Mouse (Mus musculus) urinary bladder, postnatal 14 days (tissue): ENCODE data around the gene Gm11127.
A peak's percentile ranks its signal among the peaks of the same experiment; 100 is the strongest.
"Not testable (repeated sequence)": the region's sequence is repeated elsewhere in the genome, so short reads cannot be mapped to it uniquely, and the experiment has no call there.

Experiments used
- DNase-seq: peaks from one replicate; pipeline ENCODE4 v3.0.0; 2021; ENCODE audit warnings: low spot score

The Gm11127 gene

DNA sequence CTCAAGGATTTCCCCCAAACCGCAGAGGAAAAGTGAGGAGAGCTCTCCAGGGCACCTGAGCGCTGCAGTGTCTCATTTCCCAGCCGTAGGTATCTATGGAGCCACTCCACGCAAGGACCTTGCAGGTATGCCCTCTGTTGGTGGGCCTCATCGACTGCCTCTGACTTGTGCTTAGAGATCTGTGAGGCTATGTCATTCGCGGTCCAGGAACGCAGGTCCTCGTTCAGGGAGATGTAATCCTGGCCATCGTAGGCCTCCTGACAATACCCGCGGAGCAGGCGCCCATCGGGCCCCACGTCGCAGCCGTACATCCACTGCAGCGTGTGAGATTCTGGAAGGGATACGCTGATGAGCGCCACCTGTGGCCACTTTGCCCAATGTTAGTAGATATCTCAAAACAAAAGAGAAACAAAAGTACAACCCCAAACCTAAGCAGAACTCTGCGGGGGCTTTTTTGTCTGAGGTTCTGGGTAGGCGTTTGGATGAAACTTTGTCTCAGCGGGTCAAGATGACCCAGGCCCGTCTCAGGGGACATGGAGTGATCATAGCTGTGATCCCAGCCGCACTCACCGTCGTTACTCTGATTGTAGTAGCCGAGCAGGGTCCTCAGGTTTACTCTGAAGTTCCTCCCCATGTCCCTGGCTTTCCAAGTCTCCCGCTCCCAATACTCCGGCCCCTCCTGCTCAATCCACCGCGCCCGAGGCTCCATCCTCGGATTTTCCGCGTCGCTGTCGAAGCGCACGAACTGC is 26.4 kb downstream of the Gm11127 start:
- DNase-seq, result peak; percentile 46

DNA sequence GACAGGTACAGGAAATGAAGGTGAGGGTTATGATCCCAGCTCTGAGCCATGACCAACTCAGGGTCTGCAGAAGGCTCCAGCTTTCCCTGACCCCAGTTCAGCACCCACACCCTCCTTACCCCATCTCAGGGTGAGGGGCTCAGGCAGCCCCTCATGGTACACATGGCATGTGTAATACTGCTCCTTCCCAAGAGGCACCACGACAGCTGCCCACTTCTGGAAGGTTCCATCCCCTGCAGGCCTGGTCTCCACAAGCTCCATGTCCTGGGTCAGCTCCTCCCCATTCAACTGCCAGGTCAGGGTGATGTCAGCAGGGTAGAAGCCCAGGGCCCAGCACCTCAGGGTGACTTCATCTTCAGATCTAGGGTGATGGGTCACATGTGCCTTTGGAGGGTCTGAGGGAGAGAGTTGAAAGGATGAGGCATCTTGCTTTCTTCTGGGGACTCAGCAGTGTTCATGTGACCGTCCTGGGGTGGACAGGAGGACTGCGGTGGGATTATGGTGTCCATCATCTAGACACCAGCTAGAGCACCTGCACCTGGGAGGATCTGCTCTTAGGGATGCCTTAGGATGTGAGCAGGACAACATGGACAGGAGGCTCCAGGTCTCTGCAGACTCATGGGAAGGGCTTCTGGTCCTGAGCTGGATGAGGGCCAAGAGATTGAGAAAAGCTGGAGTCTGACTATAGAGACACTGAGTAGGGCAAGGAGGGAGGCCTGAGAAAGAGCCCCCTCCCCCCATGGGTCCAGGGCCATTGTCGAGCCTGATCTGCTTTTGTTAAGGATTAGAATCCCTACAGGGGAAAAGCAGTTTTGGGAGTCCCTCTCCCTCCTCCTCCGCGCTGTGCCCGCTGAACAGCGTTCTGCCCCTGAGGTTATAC is 27.2 kb downstream of the Gm11127 start:
- not testable (repeated sequence) for DNase-seq

DNA sequence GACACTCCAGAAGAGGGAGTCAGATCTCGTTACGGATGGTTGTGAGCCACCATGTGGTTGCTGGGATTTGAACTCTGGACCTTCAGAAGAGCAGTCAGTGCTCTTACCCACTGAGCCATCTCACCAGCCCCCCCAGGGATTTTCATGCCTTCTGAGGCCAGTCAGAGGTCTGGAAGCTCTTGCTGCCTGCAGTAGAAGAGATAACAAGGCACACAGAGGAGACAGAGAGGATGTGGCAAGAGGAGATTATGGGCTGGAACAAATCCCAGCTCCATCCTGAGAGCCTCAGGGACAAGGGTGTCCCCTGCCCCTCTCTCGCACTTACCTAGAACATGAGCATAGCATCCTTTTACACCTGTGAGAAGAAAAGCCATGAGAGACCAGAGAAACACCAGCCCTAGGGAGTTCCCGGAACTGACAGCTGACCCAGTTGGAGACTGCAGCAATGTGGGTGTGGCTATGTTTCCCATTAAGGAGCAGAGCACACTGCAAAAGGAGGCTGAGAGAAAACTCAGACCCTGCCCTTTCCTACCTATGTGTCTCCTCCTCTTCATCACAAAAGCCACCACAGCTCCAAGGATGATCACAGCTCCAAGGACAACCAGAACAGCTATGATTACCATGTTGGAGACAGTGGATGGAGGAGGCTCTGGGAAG is 28.0 kb downstream of the Gm11127 start:
- not testable (repeated sequence) for DNase-seq

DNA sequence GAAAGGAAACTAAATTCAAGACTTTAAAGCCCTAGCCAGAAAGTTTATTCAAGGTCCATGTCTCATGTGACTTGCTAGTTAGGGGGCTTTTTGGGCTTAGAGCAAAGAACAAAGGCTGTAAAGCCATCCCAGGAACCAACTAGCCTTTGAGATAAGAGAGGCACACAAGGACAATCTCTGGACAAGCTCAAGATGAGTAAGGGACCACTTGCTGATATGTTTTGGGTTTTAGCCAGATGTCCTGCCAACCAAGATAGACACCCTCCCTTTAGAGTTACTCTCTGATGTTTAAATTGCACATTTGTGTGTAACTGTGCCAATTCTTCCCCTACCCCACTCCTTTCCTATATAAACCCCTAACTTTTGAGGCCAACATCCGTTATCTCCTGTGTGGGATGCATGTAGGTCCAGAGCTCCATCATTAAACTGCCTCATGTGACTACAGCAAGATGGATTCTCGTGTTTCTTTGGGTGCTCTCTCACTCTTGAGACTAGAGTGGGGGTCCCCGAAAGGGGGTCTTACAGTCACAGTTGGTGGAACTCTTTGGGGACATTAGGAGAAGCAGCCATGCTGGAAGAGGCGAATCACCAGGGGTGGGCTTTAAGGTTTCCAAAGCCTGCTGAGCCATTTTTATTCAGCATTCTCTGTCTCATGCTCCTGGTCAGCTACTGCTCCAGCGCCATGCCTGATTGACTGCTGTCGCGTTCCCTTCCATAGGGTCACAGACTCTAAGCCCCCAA is 29.1 kb downstream of the Gm11127 start:
- no peak for DNase-seq

DNA sequence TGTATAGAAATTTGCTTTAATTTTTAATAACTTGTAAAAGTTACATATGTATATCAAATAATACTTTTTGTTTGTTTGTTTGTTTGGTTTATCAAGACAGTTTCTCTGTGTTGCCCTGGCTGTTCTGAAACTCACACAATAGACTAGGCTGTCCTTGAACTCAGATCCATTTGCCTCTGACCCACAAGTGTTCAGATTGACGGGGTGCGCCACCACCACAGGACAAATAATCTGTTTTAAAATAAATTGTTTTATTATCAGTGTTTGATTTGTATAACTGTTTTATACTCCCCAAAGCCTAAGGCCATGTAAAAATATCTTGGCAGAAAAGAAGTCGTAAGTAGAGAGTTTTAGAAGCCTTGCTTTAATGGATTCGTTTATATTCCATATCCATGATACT is 30.5 kb downstream of the Gm11127 start:
- no peak for DNase-seq

DNA sequence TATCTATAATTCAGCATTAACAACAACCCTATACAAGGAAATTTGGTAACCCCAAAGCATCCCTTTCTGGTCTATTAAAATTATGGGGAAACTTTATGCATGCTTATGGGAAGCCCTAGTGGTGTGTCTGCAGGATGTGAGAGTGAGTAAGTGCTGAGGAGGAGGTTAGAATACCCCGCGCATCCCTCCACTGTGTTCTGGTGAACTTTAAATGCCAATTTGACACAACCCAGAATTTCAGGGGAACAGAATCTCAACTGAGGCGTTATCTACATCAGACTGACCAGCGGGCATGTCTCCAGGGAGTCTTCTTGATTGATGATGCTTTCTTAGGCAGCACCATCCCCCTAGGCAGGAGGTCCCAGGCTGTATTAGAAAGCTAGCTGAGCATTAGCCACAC is 32.3 kb downstream of the Gm11127 start:
- DNase-seq, result no peak

DNA sequence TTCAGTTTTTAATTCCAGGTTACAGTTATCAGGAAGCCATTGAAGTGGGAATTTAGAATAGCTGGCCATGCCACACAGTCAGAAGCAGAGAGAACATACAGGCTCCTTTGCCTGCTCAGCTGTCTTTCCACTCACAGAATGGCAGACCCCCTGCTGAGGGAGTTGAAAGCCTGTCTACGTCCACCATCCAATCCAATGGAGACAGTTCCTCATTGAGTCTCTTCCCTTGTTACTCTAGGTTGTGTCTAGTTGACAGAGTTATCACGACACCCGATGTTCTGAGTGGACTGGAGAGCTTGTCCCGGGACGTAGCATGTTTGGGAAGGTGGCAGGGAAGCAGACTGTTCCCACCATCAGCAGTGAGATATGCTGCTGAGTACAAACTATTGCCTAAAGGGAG is 33.0 kb downstream of the Gm11127 start:
- no peak for DNase-seq

DNA sequence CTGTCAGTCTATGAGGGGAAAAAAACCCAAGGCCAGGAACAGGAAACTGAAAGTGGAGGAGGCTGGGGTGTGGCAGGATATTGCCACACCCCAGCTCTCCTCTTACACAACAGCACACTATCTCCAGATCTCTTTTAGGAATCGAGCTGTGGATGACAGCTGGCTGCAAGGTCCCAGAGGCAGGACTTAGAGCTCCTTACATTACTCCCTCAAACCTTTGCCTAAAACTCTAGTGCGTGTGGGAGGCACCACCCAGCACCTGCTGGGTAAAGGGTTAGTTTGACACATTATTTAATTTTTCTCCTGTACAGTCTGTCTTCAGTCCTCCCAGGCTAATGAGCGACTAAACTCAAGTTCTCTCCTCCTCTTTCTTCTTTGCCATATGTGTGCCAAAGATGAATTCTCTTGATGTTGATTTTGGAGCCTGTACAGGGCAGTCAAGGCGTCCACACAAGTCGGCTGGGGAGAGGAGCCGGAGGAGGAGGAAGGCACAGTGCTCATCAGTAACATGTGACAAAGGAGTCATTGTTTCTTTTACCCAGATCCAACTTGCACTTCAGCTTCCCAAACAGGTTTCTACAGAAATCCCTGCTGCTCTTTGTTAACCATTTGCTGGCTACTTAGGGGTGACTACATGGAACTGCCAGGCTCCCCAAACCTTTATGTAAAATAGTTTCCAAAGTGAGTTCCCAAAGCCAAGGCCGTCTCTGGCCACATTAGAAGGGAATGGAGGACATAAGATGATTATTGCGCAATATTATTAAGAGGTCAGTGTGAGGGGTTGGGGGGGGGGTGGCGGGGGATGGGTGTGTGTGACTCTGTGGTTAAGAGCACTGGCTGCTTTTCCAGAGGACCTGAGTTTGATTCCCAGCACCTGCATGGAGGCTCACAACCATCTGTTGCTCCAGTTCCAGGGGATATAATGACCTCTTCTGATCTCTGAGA is 34.2 kb downstream of the Gm11127 start:
- peak; percentile 53 for DNase-seq

DNA sequence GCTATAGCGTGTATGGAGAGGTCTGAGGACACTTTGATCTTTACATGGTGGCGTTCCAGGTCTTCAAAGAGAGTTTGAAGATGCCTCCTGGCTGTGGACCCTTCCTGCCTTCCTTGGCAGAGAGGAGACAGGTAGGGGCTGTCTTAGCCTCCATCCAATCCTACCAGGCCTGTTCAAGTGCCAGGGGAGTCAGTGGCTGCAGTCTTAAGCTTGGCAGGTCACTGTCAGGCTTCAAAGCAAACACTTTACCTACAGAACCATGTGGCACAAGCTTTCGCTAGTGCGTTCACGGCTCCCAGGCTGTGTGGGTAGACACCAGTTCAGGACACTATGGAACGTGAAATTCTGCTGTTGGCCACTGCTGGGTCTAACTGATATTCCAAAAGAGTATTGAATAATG is 35.2 kb downstream of the Gm11127 start:
- no peak for DNase-seq

DNA sequence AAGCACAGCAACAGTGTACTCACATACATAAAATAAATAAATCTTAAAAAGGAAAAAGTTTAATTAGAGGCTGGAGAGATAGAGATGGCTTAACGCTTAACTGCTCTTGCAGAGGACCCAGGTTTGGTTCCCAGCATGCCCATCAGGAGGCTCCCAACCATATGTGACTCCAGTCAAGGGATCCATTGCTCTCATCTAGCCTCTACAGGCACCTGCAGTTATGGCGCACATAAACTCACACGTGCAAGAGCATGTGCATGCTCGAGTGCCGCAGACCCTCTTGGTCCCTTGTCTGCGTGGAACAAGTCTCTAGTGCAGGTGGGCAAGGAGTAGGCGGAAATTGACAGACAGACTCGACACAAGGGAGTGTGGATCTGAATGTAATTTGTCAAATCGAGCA is 36.1 kb downstream of the Gm11127 start:
- no peak for DNase-seq

DNA sequence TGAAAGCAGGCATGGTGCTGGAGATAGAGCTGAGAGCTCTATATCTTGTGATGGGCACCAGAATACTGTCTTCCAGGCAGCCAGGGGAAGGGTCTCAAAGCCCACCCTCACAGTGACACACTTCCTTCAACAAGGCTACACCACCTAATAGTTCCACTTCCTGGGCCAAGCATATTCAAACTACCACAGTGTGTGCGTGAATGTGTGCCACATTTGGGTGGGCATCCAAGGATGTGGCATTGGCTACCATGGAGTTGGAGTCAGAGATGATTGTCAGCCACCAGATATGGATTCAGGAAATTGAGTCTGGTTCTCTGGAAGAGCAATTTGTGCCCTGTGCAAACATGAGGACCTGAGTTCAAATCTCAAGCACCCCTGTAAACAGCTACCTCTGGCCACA is 36.9 kb downstream of the Gm11127 start:
- no peak for DNase-seq

DNA sequence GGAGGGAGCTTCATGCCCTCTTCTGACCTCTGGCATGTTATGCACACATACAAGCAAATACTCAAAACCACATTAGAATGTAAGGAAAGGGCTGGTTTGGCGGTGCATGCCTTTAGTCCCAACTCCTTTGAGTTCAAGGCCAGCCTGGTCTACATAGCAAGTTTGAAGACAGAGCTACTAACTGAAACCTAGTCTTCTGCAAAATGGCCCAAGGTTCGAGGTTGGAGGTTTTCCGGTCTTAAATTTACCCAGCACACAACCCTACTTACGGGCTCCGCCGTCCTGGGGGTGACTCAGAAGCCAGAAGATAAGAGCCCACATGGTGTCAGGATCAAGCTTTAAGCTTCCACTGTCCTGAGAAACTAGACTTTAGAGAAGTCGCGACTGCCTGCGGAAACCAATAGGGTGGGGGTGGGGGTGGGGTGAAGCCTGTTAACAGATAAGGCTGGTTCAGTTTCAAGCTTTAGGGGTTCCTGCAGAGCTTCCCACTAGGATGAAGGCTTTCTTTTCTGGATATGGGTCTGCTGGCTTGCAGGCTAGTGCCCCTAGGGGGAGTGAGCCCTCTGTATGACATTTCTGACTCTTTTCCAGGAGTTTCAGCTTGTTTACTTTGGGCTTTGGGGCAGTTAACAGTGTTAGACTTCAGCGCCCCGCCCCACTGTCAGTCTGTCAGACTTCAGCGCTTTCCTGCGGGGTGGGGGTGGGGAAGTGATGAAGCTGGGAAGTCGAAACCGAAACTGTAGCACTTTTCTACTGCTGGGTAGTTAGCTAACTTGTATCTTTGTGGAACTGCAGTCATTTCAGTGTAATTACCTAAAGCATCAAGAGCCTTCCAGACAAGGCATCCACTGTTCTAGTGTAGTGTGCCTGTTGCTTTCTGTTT is 37.7 kb downstream of the Gm11127 start, which contains the start of gene H2-T24:
Gene H2-T24, minus strand, starts transcription at position 370 of the 883 bp plus-strand sequence.
- peak; percentile 63 for DNase-seq

DNA sequence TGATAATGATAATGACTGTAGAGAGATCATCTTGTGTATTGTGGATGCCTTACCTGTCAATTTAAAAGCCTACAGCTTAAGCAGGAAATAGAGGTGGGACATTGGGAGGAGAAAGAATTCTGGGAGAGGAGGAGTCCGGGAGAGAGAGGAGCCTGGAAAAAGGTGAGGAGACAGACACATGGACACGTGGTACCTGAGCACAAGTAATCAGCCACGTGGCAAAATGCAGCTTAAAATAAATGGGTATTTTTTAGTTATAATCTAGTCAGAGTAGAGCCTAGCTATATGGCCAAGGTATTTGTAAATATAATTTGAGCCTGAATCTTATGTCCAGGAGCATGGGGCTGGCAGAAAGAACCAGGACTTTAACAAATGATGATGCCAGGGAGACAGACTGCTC is 38.7 kb downstream of the Gm11127 start:
- no peak for DNase-seq

DNA sequence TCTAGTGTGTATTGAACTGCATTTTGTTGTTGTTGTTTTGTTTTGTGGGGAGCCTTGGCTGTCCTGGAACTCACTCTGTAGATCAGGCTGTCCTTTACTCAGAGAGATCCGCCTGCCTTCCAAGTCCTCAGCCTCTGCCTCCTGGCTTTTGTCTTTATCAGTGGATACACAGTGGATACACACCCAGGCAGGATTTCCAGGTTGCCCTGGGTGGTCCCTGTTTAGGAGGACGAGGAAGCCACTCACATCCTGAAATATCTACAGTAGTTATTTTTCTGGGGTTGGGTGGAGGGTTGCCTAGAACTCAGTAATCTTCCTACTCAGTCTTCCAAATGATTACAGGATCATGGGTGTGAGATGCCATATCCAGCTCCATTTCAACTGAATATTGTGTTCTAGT is 39.2 kb downstream of the Gm11127 start:
- no peak for DNase-seq

DNA sequence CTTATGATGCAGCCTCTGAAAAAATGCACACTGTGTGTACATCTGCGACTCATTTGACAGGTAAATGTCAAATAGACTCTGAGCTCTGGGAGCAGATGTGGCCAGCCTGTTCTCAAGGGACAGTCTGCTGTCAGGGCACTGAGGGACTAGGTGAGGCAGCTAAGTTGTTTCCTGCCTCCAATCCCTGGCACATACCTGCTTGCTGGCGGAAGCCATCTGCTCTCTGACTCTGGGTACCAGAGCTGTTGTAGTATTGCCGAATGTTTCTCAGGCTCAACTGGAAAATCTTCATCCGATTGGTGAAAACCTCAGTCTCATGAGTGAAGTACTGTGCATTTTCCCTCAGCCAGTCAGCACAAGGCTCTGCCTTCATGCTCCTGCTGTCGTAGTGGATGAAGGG is 41.1 kb downstream of the Gm11127 start:
- no peak for DNase-seq

DNA sequence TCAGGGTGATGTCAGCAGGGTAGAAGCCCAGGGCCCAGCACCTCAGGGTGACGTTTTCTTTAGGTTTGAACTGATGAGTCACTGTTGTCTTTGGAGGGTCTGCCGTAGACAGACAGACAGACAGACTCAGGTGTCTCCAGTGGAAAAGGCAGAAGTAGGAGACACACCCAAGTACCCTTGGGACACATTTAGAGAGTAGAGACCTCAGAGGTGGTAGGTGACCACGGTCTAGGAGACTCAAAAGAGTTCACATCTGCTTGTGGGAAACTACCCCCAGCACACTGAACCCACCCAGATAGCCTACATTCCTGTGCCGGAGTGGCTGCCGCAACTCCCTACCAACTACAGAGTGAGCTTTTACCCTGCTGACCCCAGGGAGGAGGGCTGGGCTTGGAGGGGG is 43.2 kb downstream of the Gm11127 start:
- no peak for DNase-seq
